Mouse (Mus musculus): ENCODE data around the gene Acsbg1. TPM values are rescaled to one million over a fixed set of nuclear protein-coding genes. Genes with fewer than 3 reads are reported as not detected.
"Not testable (repeated sequence)": the region's sequence is repeated elsewhere in the genome, so short reads cannot be mapped to it uniquely, and the experiment has no call there.

Gene Acsbg1
- polyA plus RNA-seq, 1 experiment, result 36.6 TPM

GRCm38 (mm10) chr9:54586199-54587061 is 75.2 kb downstream of the Acsbg1 start, which contains the start of gene Idh3a:
TSS of gene Idh3a (plus strand) at chr9:54586334.
- Histone ChIP-seq H3K4me3 (ENCODE audit: insufficient read depth, poor library complexity, severe bottlenecking) (peak within 1 kb of the TSS; percentile 95), H3ac (ENCODE audit: control insufficient read depth, insufficient read length, low read depth) (peak within 1 kb of the TSS; percentile 100), H3K27me3 (ENCODE audit: control insufficient read depth, insufficient read depth, insufficient read length) (no peaks in the 10 kb centered on the region), H3K36me3 (ENCODE audit: control insufficient read depth, insufficient read depth) (peaks cover 15% of the 10 kb centered on the region), H3K79me2 (ENCODE audit: control insufficient read depth, insufficient read depth) (peaks cover 44% of the 10 kb centered on the region), H3K79me3 (ENCODE audit: low read depth) (peaks cover 43% of the 10 kb centered on the region)
- TF ChIP-seq FOSL1 (IDR thresholded peaks at IDR 0.05; ENCODE audit: insufficient read depth, low read length, poor library complexity, severe bottlenecking), result no peak
- peak; percentile 25 for TF ChIP-seq USF1 (IDR thresholded peaks at IDR 0.05; ENCODE audit: low read depth)

- Histone ChIP-seq H3K79me3 (ENCODE audit: low read depth) (peaks cover 43% of the 10 kb centered on the region), H3K79me2 (ENCODE audit: control insufficient read depth, insufficient read depth) (peaks cover 44% of the 10 kb centered on the region), H3K36me3 (ENCODE audit: control insufficient read depth, insufficient read depth) (peaks cover 9% of the 10 kb centered on the region), H3K27me3 (ENCODE audit: control insufficient read depth, insufficient read depth, insufficient read length) (no peaks in the 10 kb centered on the region), H3ac (ENCODE audit: control insufficient read depth, insufficient read length, low read depth) (no peak overlapping the region), H3K4me3 (ENCODE audit: insufficient read depth, poor library complexity, severe bottlenecking) (peak overlapping the region; percentile 95)
- no peak for TF ChIP-seq CTCF (IDR thresholded peaks at IDR 0.05; ENCODE audit: control insufficient read depth, insufficient read depth, insufficient read length)
- TF ChIP-seq MYOG (IDR thresholded peaks at IDR 0.05; ENCODE audit: control insufficient read depth, extremely low read depth, insufficient read length), result no peak
- no peak for TF ChIP-seq MYOD1 (IDR thresholded peaks at IDR 0.05; ENCODE audit: control insufficient read depth, insufficient read length, low read depth)
- no peak for TF ChIP-seq MAX (IDR thresholded peaks at IDR 0.05)
- no peak for TF ChIP-seq USF1 (IDR thresholded peaks at IDR 0.05; ENCODE audit: low read depth)
- no peak for TF ChIP-seq FOSL1 (IDR thresholded peaks at IDR 0.05; ENCODE audit: insufficient read depth, low read length, poor library complexity, severe bottlenecking)
These were observed 75.9 kb downstream of the Acsbg1 start for GRCm38 (mm10) chr9:54585839-54586198.

GRCm38 (mm10) chr9:54584127-54584526 is 77.5 kb downstream of the Acsbg1 start:
- H3K36me3 ChIP-seq (ENCODE audit: control insufficient read depth, insufficient read depth); H3K27me3 ChIP-seq (ENCODE audit: control insufficient read depth, insufficient read depth, insufficient read length); H3ac ChIP-seq (ENCODE audit: control insufficient read depth, insufficient read length, low read depth); H3K4me3 ChIP-seq (ENCODE audit: insufficient read depth, poor library complexity, severe bottlenecking): not testable (repeated sequence)
- H3K79me3 ChIP-seq (ENCODE audit: low read depth), result peaks cover 28% of the 10 kb centered on the region
- H3K79me2 ChIP-seq (ENCODE audit: control insufficient read depth, insufficient read depth), result peaks cover 28% of the 10 kb centered on the region

- H3K79me2 ChIP-seq (ENCODE audit: control insufficient read depth, insufficient read depth), result peaks cover 24% of the 10 kb centered on the region
- H3K36me3 ChIP-seq (ENCODE audit: control insufficient read depth, insufficient read depth), result no peaks in the 10 kb centered on the region
- H3K27me3 ChIP-seq (ENCODE audit: control insufficient read depth, insufficient read depth, insufficient read length), result no peaks in the 10 kb centered on the region
- H3K79me3 ChIP-seq (ENCODE audit: low read depth), result peaks cover 23% of the 10 kb centered on the region
- no peak overlapping the region for H3K4me3 ChIP-seq (ENCODE audit: insufficient read depth, poor library complexity, severe bottlenecking)
- TF ChIP-seq USF1 (IDR thresholded peaks at IDR 0.05; ENCODE audit: low read depth), result no peak
- no peak for TF ChIP-seq FOSL1 (IDR thresholded peaks at IDR 0.05; ENCODE audit: insufficient read depth, low read length, poor library complexity, severe bottlenecking)
- H3ac ChIP-seq (ENCODE audit: control insufficient read depth, insufficient read length, low read depth), result no peak overlapping the region
These were observed 78.0 kb downstream of the Acsbg1 start for GRCm38 (mm10) chr9:54583712-54584111.

GRCm38 (mm10) chr9:54571130-54571839 is 90.4 kb downstream of the Acsbg1 start:
- H3K79me2 ChIP-seq (ENCODE audit: control insufficient read depth, insufficient read depth), result no peaks in the 10 kb centered on the region
- TF ChIP-seq MYOG (IDR thresholded peaks at IDR 0.05; ENCODE audit: control insufficient read depth, extremely low read depth, insufficient read length) (no peak), MYOD1 (IDR thresholded peaks at IDR 0.05; ENCODE audit: control insufficient read depth, insufficient read length, low read depth) (no peak), FOSL1 (IDR thresholded peaks at IDR 0.05; ENCODE audit: insufficient read depth, low read length, poor library complexity, severe bottlenecking) (no peak), CTCF (IDR thresholded peaks at IDR 0.05; ENCODE audit: control insufficient read depth, insufficient read depth, insufficient read length) (no peak), MAX (IDR thresholded peaks at IDR 0.05) (no peak), CEBPB (IDR thresholded peaks at IDR 0.05; ENCODE audit: low read depth) (no peak), USF1 (IDR thresholded peaks at IDR 0.05; ENCODE audit: low read depth) (no peak)
- no peak overlapping the region for H3ac ChIP-seq (ENCODE audit: control insufficient read depth, insufficient read length, low read depth)
- H3K36me3 ChIP-seq (ENCODE audit: control insufficient read depth, insufficient read depth), result no peaks in the 10 kb centered on the region
- H3K79me3 ChIP-seq (ENCODE audit: low read depth), result no peaks in the 10 kb centered on the region
- no peaks in the 10 kb centered on the region for H3K27me3 ChIP-seq (ENCODE audit: control insufficient read depth, insufficient read depth, insufficient read length)
- H3K4me3 ChIP-seq (ENCODE audit: insufficient read depth, poor library complexity, severe bottlenecking), result no peak overlapping the region

- Histone ChIP-seq H3K79me2 (ENCODE audit: control insufficient read depth, insufficient read depth) (no peaks in the 10 kb centered on the region), H3K4me3 (ENCODE audit: insufficient read depth, poor library complexity, severe bottlenecking) (no peak overlapping the region), H3K79me3 (ENCODE audit: low read depth) (no peaks in the 10 kb centered on the region), H3K27me3 (ENCODE audit: control insufficient read depth, insufficient read depth, insufficient read length) (no peaks in the 10 kb centered on the region), H3ac (ENCODE audit: control insufficient read depth, insufficient read length, low read depth) (no peak overlapping the region), H3K36me3 (ENCODE audit: control insufficient read depth, insufficient read depth) (no peaks in the 10 kb centered on the region)
- TF ChIP-seq CEBPB (IDR thresholded peaks at IDR 0.05; ENCODE audit: low read depth), result no peak
- TF ChIP-seq MYOD1 (IDR thresholded peaks at IDR 0.05; ENCODE audit: control insufficient read depth, insufficient read length, low read depth), result no peak
- no peak for TF ChIP-seq USF1 (IDR thresholded peaks at IDR 0.05; ENCODE audit: low read depth)
- no peak for TF ChIP-seq CTCF (IDR thresholded peaks at IDR 0.05; ENCODE audit: control insufficient read depth, insufficient read depth, insufficient read length)
These were observed 92.9 kb downstream of the Acsbg1 start for GRCm38 (mm10) chr9:54568732-54569131.
